Mouse (Mus musculus) left cerebral cortex, postnatal 10 days (tissue): Measurements from ENCODE around the gene Gm6034. TPM values are rescaled to one million over a fixed set of nuclear protein-coding genes. Genes with fewer than 3 reads are reported as not detected.
"Not testable (repeated sequence)": the region's sequence is repeated elsewhere in the genome, so short reads cannot be mapped to it uniquely, and the experiment has no call there.

Source experiments
- DNase-seq, 2 experiments: peaks; one replicate each; pipeline ENCODE4 v3.0.0; 2021 to 2022; ENCODE audit warnings: low spot score in 2 of 2, mixed read lengths in 1 of 2; ENCODE audit errors: extremely low spot score in 1 of 2
- intact Hi-C: fragments of 180-260 bp; cut with DNase I; formaldehyde crosslinking; loops from one replicate; pipeline ENCODE4 v1.15.1; 2025
- total RNA-seq, 2 experiments: library from RNA; stranded (reverse); gene quantifications; 2 replicates each; pipeline ENCODE4 v1.2.3; 2021

The Gm6034 gene
- total RNA-seq, 2 experiments from 2014 or later = not detected

GRCm38 (mm10) chr17:36020191-36021073 is 22.3 kb upstream of the Gm6034 start, which contains the start of gene H2-T24:
Gene H2-T24, minus strand, starts transcription at chr17:36020560.
- peak in 1 of 2 experiments; percentile 83 for DNase-seq
- intact Hi-C loops = no loop called here

- intact Hi-C loops = no loop called here
- no peak for DNase-seq
Measured at GRCm38 (mm10) chr17:36021309-36021708, 21.5 kb upstream of the Gm6034 start.

- no peak for DNase-seq
- intact Hi-C loops = no loop called here
Measured at GRCm38 (mm10) chr17:36022098-36022497, 20.7 kb upstream of the Gm6034 start.

GRCm38 (mm10) chr17:36022922-36023321 is 19.8 kb upstream of the Gm6034 start:
- intact Hi-C loops = no loop called here
- DNase-seq = no peak

GRCm38 (mm10) chr17:36023710-36024654 is 18.8 kb upstream of the Gm6034 start:
- no peak for DNase-seq
- intact Hi-C loops = no loop called here

DNA sequence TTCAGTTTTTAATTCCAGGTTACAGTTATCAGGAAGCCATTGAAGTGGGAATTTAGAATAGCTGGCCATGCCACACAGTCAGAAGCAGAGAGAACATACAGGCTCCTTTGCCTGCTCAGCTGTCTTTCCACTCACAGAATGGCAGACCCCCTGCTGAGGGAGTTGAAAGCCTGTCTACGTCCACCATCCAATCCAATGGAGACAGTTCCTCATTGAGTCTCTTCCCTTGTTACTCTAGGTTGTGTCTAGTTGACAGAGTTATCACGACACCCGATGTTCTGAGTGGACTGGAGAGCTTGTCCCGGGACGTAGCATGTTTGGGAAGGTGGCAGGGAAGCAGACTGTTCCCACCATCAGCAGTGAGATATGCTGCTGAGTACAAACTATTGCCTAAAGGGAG is 17.6 kb upstream of the Gm6034 start:
- DNase-seq = no peak
- intact Hi-C loops = no loop called here

DNA sequence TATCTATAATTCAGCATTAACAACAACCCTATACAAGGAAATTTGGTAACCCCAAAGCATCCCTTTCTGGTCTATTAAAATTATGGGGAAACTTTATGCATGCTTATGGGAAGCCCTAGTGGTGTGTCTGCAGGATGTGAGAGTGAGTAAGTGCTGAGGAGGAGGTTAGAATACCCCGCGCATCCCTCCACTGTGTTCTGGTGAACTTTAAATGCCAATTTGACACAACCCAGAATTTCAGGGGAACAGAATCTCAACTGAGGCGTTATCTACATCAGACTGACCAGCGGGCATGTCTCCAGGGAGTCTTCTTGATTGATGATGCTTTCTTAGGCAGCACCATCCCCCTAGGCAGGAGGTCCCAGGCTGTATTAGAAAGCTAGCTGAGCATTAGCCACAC is 16.9 kb upstream of the Gm6034 start:
- DNase-seq = no peak
- intact Hi-C loops = no loop called here

- DNase-seq = no peak
Measured at GRCm38 (mm10) chr17:36027663-36028062, 15.1 kb upstream of the Gm6034 start.

DNA sequence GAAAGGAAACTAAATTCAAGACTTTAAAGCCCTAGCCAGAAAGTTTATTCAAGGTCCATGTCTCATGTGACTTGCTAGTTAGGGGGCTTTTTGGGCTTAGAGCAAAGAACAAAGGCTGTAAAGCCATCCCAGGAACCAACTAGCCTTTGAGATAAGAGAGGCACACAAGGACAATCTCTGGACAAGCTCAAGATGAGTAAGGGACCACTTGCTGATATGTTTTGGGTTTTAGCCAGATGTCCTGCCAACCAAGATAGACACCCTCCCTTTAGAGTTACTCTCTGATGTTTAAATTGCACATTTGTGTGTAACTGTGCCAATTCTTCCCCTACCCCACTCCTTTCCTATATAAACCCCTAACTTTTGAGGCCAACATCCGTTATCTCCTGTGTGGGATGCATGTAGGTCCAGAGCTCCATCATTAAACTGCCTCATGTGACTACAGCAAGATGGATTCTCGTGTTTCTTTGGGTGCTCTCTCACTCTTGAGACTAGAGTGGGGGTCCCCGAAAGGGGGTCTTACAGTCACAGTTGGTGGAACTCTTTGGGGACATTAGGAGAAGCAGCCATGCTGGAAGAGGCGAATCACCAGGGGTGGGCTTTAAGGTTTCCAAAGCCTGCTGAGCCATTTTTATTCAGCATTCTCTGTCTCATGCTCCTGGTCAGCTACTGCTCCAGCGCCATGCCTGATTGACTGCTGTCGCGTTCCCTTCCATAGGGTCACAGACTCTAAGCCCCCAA is 13.7 kb upstream of the Gm6034 start:
- no peak for DNase-seq
- intact Hi-C loops = no loop called here

More at GRCm38 (mm10) chr17:36027663-36028062, 15.1 kb upstream of the Gm6034 start:
- intact Hi-C loops = no loop called here

DNA sequence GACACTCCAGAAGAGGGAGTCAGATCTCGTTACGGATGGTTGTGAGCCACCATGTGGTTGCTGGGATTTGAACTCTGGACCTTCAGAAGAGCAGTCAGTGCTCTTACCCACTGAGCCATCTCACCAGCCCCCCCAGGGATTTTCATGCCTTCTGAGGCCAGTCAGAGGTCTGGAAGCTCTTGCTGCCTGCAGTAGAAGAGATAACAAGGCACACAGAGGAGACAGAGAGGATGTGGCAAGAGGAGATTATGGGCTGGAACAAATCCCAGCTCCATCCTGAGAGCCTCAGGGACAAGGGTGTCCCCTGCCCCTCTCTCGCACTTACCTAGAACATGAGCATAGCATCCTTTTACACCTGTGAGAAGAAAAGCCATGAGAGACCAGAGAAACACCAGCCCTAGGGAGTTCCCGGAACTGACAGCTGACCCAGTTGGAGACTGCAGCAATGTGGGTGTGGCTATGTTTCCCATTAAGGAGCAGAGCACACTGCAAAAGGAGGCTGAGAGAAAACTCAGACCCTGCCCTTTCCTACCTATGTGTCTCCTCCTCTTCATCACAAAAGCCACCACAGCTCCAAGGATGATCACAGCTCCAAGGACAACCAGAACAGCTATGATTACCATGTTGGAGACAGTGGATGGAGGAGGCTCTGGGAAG is 12.6 kb upstream of the Gm6034 start:
- intact Hi-C loops, DNase-seq: not testable (repeated sequence)

- peak in 1 of 2 experiments; percentile 42 for DNase-seq
- intact Hi-C loops = not testable (repeated sequence)
Measured at GRCm38 (mm10) chr17:36030703-36031582, 11.8 kb upstream of the Gm6034 start.

- DNase-seq, intact Hi-C loops: not testable (repeated sequence)
Measured at GRCm38 (mm10) chr17:36031583-36032331, 11.0 kb upstream of the Gm6034 start.

DNA sequence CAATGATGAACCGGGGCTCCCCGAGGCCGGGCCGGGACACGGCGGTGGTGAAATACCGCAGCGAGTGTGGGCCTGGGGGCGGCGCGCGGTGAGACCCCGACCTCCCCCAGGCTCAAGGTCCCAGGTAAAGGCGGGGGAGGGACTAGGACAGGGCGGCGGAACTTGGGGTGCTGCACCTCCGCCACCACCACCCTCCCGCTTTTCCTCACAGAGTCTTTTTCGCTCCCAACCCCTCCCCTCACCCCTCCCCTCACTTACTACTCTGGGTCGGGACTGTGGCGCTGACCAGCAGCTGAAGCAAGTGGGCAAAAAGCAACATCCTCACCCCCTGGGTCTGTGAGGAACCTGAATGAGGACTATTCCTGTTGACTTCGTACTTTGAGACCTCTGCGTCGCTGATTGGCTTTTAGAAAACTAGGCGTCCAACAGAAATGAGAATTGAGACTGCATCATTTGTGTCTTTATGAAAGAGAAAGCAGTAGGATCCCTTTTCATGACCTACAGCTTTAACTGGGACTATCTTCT is 10.3 kb upstream of the Gm6034 start, which contains the start of gene H2-T23:
Gene H2-T23 (minus strand): TSS at position 505 of the 525 bp plus-strand sequence.
- peak in 1 of 2 experiments; percentile 50 for DNase-seq

DNA sequence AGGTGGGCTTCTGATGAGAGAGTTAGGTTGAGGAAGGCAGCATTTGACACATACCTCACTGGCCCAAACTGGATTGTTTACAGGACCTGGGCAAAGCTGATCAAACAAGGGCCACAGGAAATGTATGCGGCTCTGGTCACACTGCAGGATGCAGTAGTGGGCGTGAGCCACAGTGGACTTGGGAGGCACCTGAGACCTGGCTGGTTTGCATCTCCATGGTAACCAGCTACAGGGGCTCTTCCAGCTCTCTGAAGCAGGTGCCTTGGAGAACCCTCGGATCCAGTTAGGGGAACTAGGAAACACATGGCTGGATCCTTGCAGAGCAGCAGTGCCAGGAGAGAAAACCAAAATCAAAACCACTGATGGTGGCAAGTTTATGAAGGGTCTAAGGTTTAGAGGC is 8.2 kb upstream of the Gm6034 start:
- DNase-seq, intact Hi-C loops: not testable (repeated sequence)

More for the DNA sequence above, 10.3 kb upstream of the Gm6034 start, which contains the start of gene H2-T23:
- intact Hi-C loops = not testable (repeated sequence)

DNA sequence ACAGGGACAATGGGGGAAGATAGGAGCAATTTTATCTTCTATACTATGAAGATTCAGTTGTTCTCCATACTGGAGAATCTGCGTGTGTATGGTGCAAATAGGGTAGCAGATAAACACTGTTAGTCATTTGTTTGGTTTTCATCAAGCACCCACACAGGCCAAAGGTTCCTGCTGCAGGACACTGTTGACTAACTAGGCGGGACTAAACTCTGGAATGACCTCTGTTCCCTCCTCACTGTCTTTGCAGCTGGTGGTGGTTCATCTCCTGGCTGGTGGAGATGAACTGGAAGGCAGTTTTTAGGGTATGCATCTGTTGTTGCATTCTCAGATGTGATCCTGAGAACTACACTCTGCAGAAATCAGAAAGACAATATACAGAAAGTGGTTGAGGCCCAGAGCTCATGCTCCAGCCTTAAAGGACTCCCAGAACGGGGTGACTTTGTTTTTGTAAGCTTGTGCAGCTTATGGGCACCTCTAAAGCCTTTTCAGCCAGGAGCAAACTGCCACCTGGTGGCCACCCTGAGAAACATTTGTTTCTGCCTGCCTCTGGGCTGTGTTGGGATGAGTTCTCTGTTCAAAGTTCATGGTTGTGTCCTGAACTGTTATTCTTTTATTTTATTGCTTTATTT is 7.6 kb upstream of the Gm6034 start:
- DNase-seq = peak in 1 of 2 experiments; percentile 66
- intact Hi-C loops = not testable (repeated sequence)

- DNase-seq, intact Hi-C loops: not testable (repeated sequence)
Measured at GRCm38 (mm10) chr17:36036126-36036525, 6.6 kb upstream of the Gm6034 start.
